Mouse (Mus musculus) v-Abl transformed pro-B cells (cell line): ENCODE data around the gene Tnrc18.

Source experiments
- in situ Hi-C, 2 experiments: fragments of 400-800 bp; cut with MboI; formaldehyde crosslinking; loops; one replicate each; pipeline ENCODE4 v1.15.1; 2025; ENCODE audit not compliant: unreplicated experiment in 2 of 2

The Tnrc18 gene

DNA sequence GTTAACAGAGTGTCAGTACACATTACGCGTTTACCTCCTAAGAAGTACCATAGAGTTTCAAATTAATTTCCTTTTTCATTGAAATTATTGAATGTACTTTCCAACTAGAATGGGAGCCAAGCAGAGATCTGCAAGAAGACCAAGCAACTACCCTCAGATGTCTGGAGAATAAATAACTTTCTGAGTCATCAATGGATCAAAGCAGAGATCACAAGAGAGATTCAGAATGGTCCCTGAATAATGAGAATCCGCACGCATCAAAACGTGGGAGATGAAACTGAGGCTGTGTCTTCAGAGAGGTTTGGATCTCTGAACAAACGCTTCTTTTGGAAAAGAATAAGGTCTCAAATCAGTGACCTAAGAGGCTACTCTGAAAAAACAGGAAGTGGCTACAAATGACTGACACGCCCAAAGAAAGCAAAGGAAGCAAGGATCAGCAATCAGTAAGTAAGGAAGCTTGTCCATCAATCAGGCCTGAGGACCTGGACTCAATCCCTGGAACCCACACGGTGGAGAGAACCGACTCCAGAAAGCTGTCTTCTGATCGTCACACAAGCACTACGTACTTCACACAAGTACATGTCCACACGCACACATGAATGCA, 70.3 kb downstream of the Tnrc18 start:
- in situ Hi-C loops = no loop called here

- in situ Hi-C loops = loop anchor here in 1 of 2 experiments (10.0 kb wide), 1 partner anchor 325 kb away; no protein-coding TSS in a partner anchor
These were observed 77.5 kb downstream of the Tnrc18 start for GRCm38 (mm10) chr5:142739941-142740340.

GRCm38 (mm10) chr5:142731916-142732315, 85.5 kb downstream of the Tnrc18 start:
- in situ Hi-C loops = loop anchor here in 1 of 2 experiments (10.0 kb wide), 1 partner anchor 333 kb away; no protein-coding TSS in a partner anchor

DNA sequence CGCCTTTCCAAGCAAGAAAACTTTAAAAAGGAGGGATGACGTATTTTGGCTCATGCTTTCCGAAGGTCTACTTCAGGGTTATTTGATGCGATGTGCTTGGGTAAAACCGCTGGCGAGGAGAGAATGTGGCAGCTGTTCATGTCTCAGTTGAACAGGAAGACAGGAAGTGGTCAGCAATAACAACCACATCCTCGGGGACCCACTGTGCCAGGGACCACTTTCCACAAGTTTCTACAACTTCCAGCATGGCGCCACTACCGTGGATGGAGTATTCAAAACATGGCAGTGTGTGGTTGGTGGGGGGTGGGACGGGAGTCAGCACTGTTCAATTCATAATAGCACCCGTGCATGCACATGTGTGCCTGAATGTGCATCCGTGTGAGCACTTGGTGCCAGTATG, 87.2 kb downstream of the Tnrc18 start:
- in situ Hi-C loops = loop anchor here in 1 of 2 experiments (10.0 kb wide), 1 partner anchor 335 kb away; no protein-coding TSS in a partner anchor

DNA sequence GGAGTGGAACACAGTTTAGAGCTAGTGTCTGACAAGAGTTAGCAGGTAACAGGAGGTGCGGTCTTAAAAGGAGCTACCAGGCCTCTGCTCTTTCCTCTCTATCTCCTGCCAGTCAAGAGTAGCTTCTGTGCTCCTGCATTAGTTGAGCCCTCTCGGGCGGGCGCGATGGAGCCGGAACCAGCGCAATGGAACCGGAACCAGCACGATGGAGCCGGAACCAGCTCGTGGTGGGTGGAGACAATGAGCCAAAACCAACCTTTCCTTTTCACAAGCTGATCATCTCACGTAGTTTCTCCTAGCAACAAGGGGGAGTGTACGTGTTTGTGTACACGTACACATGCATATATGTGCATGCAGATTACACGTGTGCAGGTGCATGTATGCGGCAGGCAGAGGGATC, 89.2 kb downstream of the Tnrc18 start:
- in situ Hi-C loops = loop anchor here in 1 of 2 experiments (10.0 kb wide), 1 partner anchor 146 kb away; no protein-coding TSS in a partner anchor

DNA sequence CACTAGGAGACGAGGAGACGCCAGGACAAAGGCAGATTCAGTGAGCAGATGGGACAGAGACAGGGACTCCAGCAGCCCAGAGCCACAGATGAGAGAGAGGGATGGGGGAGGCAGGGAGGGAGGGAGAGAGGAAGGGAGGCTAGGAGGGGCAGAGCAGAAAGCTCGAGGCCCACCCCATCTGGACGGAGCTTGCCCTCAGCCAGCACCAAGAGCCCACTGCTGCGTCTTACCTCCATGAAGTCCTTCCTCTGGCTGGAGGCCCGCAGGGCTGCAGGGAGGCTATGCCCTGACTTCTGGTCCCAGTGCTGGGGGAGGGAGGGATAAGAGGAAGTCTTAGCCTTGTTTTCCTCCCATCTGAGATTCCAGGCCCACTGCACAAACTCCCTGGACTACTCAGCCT, 90.7 kb downstream of the Tnrc18 start:
- in situ Hi-C loops = loop anchor here in 1 of 2 experiments (10.0 kb wide), 1 partner anchor 148 kb away; no protein-coding TSS in a partner anchor

GRCm38 (mm10) chr5:142724265-142724664, 93.2 kb downstream of the Tnrc18 start:
- in situ Hi-C loops = loop anchor here in 1 of 2 experiments (10.0 kb wide), 1 partner anchor 151 kb away; no protein-coding TSS in a partner anchor

DNA sequence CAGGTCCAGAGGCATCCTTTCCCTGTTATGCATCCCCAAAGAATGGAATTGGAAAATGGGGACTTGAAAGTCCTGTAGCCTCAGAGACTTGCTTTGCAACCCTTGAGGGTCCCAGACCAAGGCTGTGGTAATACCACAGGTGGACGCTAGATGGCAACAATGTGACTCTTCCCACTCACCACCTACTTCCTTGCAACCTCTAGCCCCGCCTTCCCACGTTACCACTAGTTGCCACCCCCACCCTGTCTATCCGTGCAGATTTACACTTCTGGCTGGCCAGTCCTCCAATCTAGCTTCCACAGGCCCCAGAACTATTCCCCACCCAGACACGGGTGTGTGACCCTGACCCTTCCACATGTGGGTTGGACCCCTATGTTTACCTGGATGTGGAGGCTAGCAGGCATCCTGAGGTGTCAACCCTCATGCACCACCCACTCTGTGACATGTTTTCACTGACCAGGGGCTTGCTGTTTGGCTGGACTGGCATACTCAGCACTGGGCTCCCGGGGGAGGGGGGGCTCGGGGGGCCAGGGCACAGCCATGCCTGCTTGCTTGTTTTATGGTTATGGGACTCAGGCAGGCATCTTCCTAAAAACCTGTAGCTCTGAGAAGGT, 93.8 kb downstream of the Tnrc18 start:
- in situ Hi-C loops = loop anchor here in 1 of 2 experiments (10.0 kb wide), 1 partner anchor 151 kb away; no protein-coding TSS in a partner anchor

DNA sequence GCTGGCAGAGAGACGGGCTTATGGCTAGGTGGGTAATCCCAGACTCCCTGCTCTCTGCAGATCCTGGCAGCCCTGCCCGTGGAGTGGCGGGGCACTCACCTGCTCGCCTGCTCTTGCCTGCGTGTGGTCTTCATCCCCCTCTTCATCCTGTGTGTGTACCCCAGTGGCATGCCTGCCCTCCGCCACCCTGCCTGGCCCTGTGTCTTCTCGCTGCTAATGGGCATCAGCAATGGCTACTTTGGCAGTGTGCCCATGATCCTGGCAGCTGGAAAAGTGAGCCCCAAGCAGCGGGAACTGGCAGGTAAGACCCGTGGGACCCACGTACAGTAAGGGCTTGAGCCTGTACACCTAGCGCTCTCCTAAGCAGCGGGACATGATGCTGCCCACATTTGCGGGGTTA, 97.6 kb downstream of the Tnrc18 start:
- in situ Hi-C loops = loop anchor here (5.0 to 10.0 kb wide), 3 partner anchors 138 to 218 kb away; no protein-coding TSS in a partner anchor

DNA sequence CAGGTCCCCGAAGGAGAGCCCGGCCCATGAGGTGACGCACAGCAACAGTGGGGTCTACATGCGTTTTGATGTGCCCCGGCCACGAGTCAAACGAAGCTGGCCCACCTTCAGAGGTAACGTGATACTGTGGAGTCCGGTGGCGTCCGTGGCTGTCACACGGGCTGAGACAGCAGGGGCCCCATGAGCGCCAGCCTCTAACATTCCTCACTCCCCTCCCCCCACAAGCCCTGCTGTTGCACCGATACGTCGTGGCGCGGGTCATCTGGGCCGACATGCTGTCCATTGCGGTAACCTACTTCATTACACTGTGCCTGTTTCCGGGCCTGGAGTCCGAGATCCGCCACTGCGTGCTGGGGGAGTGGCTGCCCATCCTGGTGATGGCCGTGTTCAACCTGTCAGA, 99.0 kb downstream of the Tnrc18 start:
- in situ Hi-C loops = loop anchor here (5.0 kb wide), 2 partner anchors 136 to 216 kb away; no protein-coding TSS in a partner anchor

DNA sequence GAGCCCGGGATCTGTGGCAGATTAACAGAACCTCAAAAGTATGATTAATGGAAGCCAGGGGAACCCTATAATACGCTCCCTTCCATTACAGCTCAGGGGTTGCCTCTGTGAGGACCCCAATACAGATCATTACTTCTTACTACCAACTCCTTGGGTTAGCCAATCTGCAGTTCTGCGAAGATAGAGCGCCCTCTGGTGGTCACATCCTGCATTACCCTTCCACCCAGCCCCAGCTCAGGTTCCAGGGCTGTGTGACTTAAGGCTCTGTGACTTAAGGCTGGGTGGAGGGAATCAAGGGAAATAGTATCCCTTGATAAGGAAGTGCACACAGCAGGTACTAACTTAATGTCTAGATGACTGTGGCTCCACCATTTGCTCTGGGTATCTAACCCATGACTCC, 99.4 kb downstream of the Tnrc18 start:
- in situ Hi-C loops = loop anchor here (5.0 kb wide), 2 partner anchors 136 to 216 kb away; no protein-coding TSS in a partner anchor

DNA sequence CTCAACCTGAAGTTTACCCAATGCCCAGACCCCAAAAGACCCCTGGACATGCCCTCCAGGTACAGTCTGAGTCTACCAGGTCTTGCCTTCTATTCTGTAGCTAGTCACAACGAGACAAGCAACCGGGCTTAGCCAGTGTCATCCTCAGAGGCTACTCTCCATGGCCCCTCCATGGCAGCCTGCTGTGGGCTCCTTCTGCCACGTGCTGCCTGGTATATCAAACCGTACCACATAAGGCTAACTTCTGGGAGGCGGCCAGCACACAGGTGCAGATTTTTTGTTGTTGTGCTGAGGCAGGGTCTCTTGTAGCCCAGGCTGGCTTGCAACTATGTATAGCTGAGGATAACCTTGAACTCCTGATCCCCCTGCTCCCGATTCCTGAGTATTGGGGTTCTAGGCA, 101.4 kb downstream of the Tnrc18 start:
- in situ Hi-C loops = loop anchor here (5.0 kb wide), 2 partner anchors 134 to 214 kb away; no protein-coding TSS in a partner anchor

- in situ Hi-C loops = loop anchor here (5.0 kb wide), 2 partner anchors 133 to 213 kb away; no protein-coding TSS in a partner anchor
These were observed 102.4 kb downstream of the Tnrc18 start for GRCm38 (mm10) chr5:142715059-142715458.

DNA sequence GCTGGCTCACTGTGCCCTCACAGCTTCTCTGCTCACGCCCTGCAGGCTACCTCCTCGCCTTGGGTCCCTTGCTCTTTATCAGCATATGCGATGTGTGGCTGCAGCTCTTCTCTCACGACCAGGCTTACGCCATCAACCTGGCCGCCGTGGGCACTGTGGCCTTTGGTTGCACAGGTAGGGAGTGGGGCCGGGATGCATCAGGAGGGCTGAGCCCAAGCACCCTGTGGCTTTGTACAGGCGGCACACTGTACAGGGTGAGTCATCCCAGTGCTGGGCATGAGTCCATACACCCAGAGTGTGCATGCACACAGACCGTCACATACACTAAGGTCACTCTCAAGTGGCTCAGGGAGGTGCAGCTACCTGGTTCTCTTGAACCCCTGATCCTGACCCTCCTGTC, 103.5 kb downstream of the Tnrc18 start:
- in situ Hi-C loops = no loop called here

- in situ Hi-C loops = no loop called here
These were observed 105.1 kb downstream of the Tnrc18 start for GRCm38 (mm10) chr5:142712373-142712772.

- in situ Hi-C loops = no loop called here
These were observed 108.0 kb downstream of the Tnrc18 start for GRCm38 (mm10) chr5:142709436-142709835.

GRCm38 (mm10) chr5:142707709-142708108, 109.8 kb downstream of the Tnrc18 start:
- in situ Hi-C loops = no loop called here

DNA sequence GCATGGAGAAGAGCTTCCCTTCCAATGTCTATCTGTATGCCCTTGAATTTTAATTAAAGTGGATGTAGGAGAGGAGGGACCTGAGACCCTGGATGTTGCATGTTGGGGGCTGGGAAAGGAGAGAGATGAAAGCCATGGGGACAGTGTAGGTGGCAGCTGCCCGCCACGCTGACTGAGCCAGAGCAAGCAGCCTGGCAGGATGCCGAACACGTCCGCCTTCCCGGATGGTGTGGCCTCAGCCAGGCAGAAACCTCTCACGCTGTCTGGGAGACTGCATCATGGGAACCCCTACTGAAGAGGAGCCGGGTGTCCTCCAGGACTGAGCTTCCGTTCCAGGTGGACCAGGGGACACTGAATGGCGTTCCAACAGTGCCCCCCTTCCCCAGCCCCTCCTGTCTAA, 113.9 kb downstream of the Tnrc18 start:
- in situ Hi-C loops = no loop called here

GRCm38 (mm10) chr5:142702511-142703138, 114.8 kb downstream of the Tnrc18 start:
- in situ Hi-C loops = no loop called here

DNA sequence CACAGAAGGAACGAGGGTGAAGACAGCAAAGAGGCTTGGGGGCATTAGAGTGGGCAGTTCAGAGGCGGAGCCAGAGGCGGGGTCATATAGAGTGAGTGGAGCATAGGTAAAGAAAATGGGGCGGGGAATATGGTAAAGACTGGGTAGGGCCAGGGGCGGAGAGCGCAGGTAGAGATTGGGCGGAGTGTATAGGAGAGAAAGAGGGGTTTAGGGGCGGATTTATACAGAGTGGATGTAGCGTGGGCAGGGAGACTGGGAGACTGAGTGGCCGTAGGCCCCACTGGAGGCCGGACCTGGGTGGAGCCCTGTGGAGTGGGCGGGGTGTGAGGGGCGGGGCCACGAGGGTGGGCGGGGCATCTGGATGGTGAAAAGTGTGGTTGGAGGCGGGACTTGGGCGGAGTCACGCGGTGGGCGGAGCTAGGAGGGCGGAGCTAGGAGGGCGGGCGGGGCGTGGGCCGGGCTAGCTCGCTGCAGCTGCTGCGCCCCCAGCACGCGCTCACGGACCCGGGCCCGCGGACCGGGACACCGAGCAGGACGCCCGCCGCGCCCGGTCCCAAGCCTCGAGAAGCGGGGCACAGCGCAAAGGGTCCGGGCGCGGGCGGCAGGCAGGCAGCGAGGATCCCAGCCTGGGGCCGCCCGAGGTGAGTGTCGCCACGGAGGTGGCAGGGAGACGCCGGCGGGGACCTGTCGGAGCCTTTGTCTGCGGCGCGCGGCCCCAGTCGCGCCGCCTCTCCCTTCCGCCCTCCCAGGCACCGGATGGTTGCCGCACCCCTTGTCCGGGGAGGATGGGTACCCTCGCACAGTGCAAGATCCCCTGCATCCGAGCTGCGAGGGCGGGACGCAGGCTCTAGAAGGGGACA, 115.6 kb downstream of the Tnrc18 start:
- in situ Hi-C loops = no loop called here
